Mouse (Mus musculus) midbrain, embryonic 15.5 days (tissue): ENCODE measurements around the gene Fam122c. TPM values are rescaled to one million over a fixed set of nuclear protein-coding genes. Genes with fewer than 3 reads are reported as not detected.
"Not testable (repeated sequence)": the region's sequence is repeated elsewhere in the genome, so short reads cannot be mapped to it uniquely, and the experiment has no call there.

Source experiments
- ATAC-seq: fragments of 200-750 bp; cut with Nextera tagmentation; replicated peaks from 2 replicates; pipeline ENCODE4 v1.8.0; 2017; ENCODE audit warnings: moderate TSS enrichment
- H3K27ac ChIP-seq: fragments of 300-500 bp; sonication (generic); 2 replicates; pipeline ENCODE4 v1.5.1; 2015; ENCODE audit warnings: mild to moderate bottlenecking, inconsistent platforms
- H3K27me3 ChIP-seq: fragments of 300-500 bp; sonication (generic); replicated peaks from 2 replicates; pipeline ENCODE4 v1.6.1; 2015; ENCODE audit warnings: inconsistent platforms
- H3K36me3 ChIP-seq: fragments of 300-500 bp; sonication (generic); replicated peaks from 2 replicates; pipeline ENCODE4 v1.6.1; 2015; ENCODE audit warnings: inconsistent platforms
- H3K4me1 ChIP-seq: fragments of 300-500 bp; sonication (generic); 2 replicates; pipeline ENCODE4 v1.6.1; 2015; ENCODE audit warnings: inconsistent platforms
- H3K4me2 ChIP-seq: fragments of 300-500 bp; sonication (generic); 2 replicates; pipeline ENCODE4 v1.6.1; 2015; ENCODE audit warnings: inconsistent platforms, mild to moderate bottlenecking, moderate library complexity
- H3K4me3 ChIP-seq: fragments of 300-500 bp; sonication (generic); 2 replicates; pipeline ENCODE4 v1.5.1; 2015; ENCODE audit warnings: mild to moderate bottlenecking, inconsistent platforms
- H3K9ac ChIP-seq: fragments of 300-500 bp; sonication (generic); 2 replicates; pipeline ENCODE4 v1.6.1; 2015; ENCODE audit warnings: mild to moderate bottlenecking, inconsistent platforms
- H3K9me3 ChIP-seq: fragments of 300-500 bp; sonication (generic); 2 replicates; pipeline ENCODE4 v1.6.1; 2016; ENCODE audit warnings: inconsistent platforms
- WGBS: fragments of 180-500 bp; shearing (Covaris S2); methylation state at CpG from one replicate; pipeline ENCODE4 v1.1.7; 2015; ENCODE audit warnings: mixed read lengths; 5-methylcytosine and 5-hydroxymethylcytosine counted together
- polyA plus RNA-seq: library from polyadenylated mRNA; unstranded; fragments of >200 nt; fragmentation: Nextera tagmentation; extraction: Ambion mirVana; gene quantifications from 2 replicates; pipeline ENCODE4 v1.2.1, GENCODE M21; 2015

Fam122c gene
- polyA plus RNA-seq, 1 experiment from 2014 or later = not detected

DNA sequence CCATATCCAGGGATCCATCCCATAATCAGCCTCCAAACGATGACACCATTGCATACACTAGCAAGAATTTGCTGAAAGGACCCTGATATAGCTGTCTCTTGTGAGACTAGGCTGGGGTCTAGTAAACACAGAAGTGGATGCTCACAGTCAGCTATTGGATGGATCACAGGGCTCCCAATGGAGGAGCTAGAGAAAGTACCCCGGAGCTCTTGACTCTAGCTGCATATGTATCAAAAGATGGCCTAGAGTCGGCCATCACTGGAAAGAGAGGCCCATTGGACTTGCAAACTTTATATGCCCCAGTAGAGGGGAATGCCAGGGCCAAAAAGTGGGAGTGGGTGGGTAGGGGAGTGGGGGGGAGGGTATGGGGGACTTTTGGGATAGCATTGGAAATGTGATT, 1.6 kb upstream of the Fam122c start:
- H3K27ac ChIP-seq, ATAC-seq, H3K9me3 ChIP-seq: not testable (repeated sequence)

DNA sequence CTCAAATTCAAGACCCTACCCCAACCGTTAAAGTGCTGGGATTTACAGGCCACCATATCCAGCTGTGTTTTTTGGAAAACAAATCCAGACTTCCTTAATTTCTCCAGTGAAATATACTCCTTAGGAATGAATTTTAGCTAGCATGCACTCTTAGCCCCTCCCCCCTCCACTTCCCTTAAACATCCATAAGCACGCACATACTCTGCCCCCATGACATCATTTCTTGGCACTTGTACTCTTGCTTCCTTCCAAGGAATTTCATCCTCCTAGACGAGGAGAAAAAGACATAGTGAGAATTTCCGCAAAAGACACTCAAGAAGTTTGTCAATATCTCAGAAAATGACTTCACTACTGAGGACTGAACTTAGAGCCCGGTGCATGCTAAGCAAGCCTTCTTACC, 14.7 kb downstream of the Fam122c start:
- 83% methylated on average over 5 of the region's 5 CpGs for WGBS
- no peaks in the 10 kb centered on the region for H3K9me3 ChIP-seq
- H3K4me3 ChIP-seq = no peak overlapping the region
- H3K27me3 ChIP-seq = no peaks in the 10 kb centered on the region
- no peak for ATAC-seq
- H3K9ac ChIP-seq = no peak overlapping the region
- H3K4me1 ChIP-seq = no peaks in the 10 kb centered on the region
- H3K36me3 ChIP-seq = no peaks in the 10 kb centered on the region
- H3K4me2 ChIP-seq = no peak overlapping the region
- H3K27ac ChIP-seq = no peak overlapping the region

More for the DNA sequence above, 1.6 kb upstream of the Fam122c start:
- H3K27me3 ChIP-seq, H3K4me2 ChIP-seq, H3K4me3 ChIP-seq, H3K36me3 ChIP-seq, H3K9ac ChIP-seq, H3K4me1 ChIP-seq: not testable (repeated sequence)
- WGBS = 72% methylated on average over 3 of the region's 3 CpGs

DNA sequence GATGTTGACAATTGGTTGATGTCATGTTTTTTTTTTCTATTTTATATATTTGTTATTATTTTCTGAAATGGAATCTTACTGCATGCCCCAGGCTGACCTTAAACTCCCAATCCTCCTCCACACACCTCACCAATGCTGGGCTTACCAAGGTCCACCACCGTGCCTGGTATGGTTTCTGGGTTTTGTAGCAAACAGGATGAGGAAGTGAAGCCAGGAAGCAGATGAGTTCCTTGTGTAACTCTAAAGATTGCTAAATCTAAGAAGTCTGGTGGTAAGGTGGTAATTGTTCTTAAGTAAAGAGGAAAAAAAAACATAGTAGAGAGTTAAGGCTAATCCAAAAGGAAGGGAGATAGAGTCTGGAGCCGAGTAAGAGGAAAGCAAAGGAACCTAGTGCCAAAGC, 47.3 kb downstream of the Fam122c start:
- 80% methylated on average over 2 of the region's 2 CpGs for WGBS

DNA sequence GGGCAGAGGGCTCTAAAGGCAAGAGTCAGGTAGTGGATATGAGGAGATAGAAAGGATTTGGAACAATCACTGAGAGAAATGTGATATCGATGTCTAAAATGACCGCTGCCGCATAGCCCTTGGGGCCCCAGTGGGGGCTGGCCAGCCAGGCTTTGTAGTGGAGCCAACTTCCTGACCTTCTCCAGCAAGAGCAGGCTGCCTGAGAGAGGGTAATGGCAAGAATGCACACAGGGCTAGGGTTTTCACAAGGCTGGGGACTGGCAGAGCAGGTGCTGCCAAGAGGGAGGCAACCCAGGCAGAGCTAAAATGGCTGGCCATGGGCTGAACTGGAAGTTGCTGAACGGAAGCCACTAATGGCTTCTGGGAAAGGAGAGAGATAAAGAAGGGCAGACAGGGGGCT, 47.9 kb downstream of the Fam122c start:
- no peak overlapping the region for H3K27ac ChIP-seq
- H3K4me3 ChIP-seq = no peak overlapping the region
- no peak for ATAC-seq
- H3K9ac ChIP-seq = no peak overlapping the region
- H3K9me3 ChIP-seq = no peaks in the 10 kb centered on the region
- H3K36me3 ChIP-seq = no peaks in the 10 kb centered on the region
- no peaks in the 10 kb centered on the region for H3K27me3 ChIP-seq
- no peak overlapping the region for H3K4me2 ChIP-seq
- 80% methylated on average over 4 of the region's 4 CpGs for WGBS
- H3K4me1 ChIP-seq = no peaks in the 10 kb centered on the region

More for the DNA sequence above, 47.3 kb downstream of the Fam122c start:
- Histone ChIP-seq H3K9me3 (no peaks in the 10 kb centered on the region), H3K4me3 (no peak overlapping the region), H3K36me3 (no peaks in the 10 kb centered on the region), H3K27me3 (no peaks in the 10 kb centered on the region), H3K27ac (no peak overlapping the region), H3K4me1 (no peaks in the 10 kb centered on the region), H3K4me2 (no peak overlapping the region), H3K9ac (no peak overlapping the region)
- ATAC-seq = no peak

DNA sequence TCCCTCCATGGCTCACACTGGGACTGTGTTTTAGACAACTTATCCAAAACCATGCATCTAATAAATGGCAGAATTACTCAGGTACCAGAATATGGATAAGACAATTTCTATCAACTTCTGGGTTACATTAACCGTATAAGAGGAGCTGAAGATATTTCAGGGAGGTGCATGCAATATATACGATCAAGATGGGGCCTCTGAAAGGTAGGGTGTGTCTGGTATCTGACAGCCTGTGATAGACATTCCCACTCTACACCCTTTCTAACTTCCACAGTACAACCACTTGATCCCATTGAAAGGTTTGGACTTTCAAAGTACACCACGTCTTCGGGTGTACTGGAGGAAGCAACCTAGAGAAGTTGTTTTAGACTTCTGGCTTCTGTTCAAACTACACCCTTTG, 57.2 kb downstream of the Fam122c start:
- Histone ChIP-seq H3K9ac (no peak overlapping the region), H3K4me1 (no peaks in the 10 kb centered on the region), H3K27ac (no peak overlapping the region), H3K4me2 (no peak overlapping the region), H3K4me3 (no peak overlapping the region), H3K9me3 (no peaks in the 10 kb centered on the region), H3K36me3 (no peaks in the 10 kb centered on the region), H3K27me3 (no peaks in the 10 kb centered on the region)
- no peak for ATAC-seq
- 93% methylated on average over 4 of the region's 4 CpGs for WGBS

DNA sequence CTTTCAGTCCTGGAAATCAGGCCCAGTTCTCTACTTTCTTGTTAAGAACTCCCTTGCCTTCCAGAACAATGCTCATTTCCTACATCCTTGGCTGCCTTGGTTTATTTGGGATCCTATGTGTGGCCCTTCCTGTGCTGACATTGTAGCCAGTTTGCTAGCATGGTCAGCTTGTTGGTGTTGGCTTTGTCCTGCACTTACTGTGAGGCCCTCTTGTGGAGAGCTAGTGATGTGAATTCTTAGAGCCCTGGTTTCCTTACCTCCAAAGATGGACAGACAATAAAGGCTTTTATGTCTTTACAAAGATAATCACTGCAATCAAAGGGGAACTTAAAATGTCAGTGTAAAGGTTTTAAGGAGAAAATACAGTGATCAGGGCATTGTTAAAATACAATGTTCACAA, 64.1 kb downstream of the Fam122c start:
- Histone ChIP-seq H3K4me2 (no peak overlapping the region), H3K27me3 (no peaks in the 10 kb centered on the region), H3K9ac (no peak overlapping the region), H3K4me3 (no peak overlapping the region), H3K9me3 (no peaks in the 10 kb centered on the region), H3K27ac (no peak overlapping the region), H3K4me1 (no peaks in the 10 kb centered on the region), H3K36me3 (no peaks in the 10 kb centered on the region)
- ATAC-seq = no peak

DNA sequence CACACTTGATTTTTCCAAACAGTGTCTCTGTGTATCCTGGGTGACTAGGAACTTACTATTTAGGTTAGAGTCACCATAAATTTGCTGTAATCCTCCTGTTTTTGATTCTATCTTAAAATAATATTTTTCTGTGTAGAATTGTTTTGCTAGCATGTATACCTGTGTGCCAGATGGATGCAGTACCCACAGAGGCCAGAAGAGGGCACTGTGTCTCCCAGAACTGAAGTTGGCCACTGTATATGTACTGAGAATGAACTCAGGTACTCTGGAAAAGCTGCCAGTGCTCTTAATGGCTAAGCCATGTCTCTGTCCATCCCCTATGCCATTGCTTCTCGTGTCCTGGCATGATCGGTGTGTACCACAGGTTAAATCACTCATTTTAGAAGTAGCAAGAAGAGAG, 68.3 kb downstream of the Fam122c start:
- no peaks in the 10 kb centered on the region for H3K27me3 ChIP-seq
- no peaks in the 10 kb centered on the region for H3K4me1 ChIP-seq
- no peak for ATAC-seq
- no peaks in the 10 kb centered on the region for H3K9me3 ChIP-seq
- 66% methylated on average over 2 of the region's 2 CpGs for WGBS
- no peak overlapping the region for H3K4me2 ChIP-seq
- H3K36me3 ChIP-seq = no peaks in the 10 kb centered on the region
- H3K27ac ChIP-seq = no peak overlapping the region
- H3K4me3 ChIP-seq = no peak overlapping the region
- no peak overlapping the region for H3K9ac ChIP-seq

DNA sequence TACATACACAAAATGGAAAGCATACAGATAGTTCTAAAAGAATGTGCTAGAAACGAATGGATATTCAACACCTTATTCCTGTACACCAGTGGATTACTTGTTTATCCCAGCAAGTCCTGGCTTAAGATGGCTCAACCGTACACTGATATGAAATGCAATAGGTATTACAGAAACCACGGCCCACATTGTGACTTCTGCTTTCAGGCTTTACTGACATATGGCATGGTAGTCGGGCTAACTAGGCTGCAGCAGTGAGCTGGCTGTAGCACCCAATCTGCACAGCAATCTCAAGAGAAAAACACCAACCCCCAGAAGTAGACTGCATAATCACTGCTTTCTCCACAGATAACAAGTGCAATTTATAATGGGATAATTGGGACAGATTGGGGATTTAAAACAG, 75.2 kb downstream of the Fam122c start:
- Histone ChIP-seq H3K9me3 (no peaks in the 10 kb centered on the region), H3K36me3 (no peaks in the 10 kb centered on the region; the same call in 1 of the 2 replicates), H3K4me1 (no peaks in the 10 kb centered on the region), H3K9ac (no peak overlapping the region), H3K4me2 (no peak overlapping the region), H3K4me3 (no peak overlapping the region), H3K27me3 (no peaks in the 10 kb centered on the region), H3K27ac (no peak overlapping the region)
- 89% methylated on average over 4 of the region's 4 CpGs for WGBS
- no peak for ATAC-seq

DNA sequence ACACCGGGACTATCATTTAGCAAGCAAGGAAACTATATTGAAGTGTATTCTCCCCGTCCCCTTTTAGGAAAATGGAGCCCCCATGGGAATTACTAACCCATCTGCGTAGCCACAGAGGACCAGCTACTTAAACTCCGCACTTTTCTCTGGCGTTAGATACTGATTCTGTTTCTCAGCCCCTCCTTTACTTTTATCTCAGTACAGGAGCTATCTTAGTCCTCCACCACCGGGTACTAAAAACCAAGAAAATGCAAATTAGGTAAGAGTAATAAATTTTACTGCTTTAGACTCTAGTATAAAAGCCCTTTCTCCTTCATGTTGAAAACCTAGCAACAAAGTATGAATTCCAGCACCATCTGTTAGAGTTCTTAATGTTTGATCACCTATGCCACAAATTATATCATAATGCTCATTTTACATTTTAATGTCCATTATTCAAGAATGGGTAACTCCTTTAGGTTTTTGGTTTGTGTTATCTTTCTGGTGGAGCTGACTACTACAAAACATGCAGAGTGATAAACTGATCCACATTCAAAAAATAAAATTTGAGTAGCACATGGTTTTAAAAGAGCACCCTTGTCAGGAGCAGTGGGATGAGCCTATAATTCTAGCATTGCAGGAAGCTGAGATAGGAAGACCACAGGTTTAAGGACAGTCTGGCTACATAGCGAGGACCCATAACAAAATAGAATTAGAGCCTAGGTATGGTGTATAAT, 91.6 kb downstream of the Fam122c start:
- H3K27ac ChIP-seq = no peak overlapping the region
- no peaks in the 10 kb centered on the region for H3K4me1 ChIP-seq
- H3K27me3 ChIP-seq = no peaks in the 10 kb centered on the region
- no peak overlapping the region for H3K4me2 ChIP-seq
- 82% methylated on average over 7 of the region's 7 CpGs for WGBS
- no peaks in the 10 kb centered on the region for H3K9me3 ChIP-seq
- no peak for ATAC-seq
- no peak overlapping the region for H3K4me3 ChIP-seq
- H3K9ac ChIP-seq = no peak overlapping the region
- H3K36me3 ChIP-seq = no peaks in the 10 kb centered on the region

DNA sequence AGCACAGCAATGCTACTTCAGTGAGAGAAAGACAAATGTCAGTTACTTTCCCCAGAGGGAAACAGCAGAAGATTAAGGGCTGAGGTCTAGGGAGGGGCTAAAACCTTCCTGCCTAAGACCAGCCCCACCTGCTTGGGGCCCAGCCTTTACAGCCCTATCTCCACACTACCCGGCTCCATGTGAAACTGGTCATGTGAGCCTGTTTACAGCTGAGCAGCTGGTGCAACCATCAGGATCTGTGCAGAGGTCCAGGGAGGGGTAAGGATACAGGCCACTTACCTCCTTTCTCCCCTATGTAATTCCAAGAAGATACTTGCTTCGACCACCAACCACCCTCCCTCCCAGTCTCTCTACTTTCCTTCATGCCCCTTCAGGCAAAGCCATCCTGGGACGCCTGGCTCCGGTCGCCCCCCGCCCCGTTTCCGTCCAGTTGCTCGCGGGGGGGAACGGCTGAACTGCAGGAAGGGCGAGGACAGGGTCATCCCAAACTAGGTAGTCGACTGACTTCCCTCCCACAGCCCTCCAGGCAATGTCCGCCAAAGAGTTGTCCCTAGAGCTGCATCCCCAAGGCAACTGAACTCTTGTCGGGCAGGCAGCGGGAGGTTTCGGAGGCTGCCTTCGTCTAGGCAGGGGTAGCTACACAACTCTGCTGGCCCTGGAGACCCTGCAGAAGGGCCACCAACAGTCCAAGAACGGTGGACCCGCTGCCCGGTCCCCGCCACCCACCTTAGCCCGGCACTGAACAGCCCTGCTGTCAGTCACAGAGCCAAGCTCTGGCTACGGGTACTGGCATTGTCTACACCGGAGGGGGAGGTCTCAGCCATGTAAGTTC, 96.5 kb downstream of the Fam122c start:
- peak; percentile 92 for ATAC-seq
- Histone ChIP-seq H3K9ac (peak overlapping the region; percentile 62), H3K9me3 (no peaks in the 10 kb centered on the region), H3K36me3 (no peaks in the 10 kb centered on the region), H3K4me2 (peak overlapping the region; percentile 57), H3K27me3 (no peaks in the 10 kb centered on the region), H3K4me1 (no peaks in the 10 kb centered on the region), H3K27ac (peak overlapping the region; percentile 80), H3K4me3 (peak overlapping the region; percentile 68)
- WGBS = 28% methylated on average over 25 of the region's 25 CpGs

DNA sequence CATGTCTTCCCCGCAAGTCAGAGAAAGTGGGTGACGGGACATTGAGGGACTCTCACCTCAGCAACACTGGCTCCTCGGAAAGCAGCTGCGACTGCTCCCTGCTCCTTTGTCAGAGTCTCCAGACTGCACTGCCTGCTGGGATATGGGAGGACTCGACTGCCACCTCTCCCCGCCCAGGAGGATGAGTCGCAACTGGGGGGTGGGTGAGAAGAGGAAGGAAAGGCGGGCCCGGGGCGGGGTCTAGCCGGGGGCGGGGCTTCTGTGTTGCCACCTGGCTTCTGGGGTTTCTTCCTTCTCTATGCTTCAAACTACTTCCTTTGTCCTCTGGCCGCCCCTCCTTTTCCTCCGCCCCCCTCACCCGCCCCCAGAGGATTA, 97.1 kb downstream of the Fam122c start, which contains the start of gene Mospd1:
TSS of gene Mospd1 (minus strand) at position 137 of the 375 bp plus-strand sequence.
- H3K27ac ChIP-seq = peak within 1 kb of the TSS; percentile 80
- H3K9me3 ChIP-seq = no peaks in the 10 kb centered on the region
- H3K36me3 ChIP-seq = no peaks in the 10 kb centered on the region
- H3K4me2 ChIP-seq = peak within 1 kb of the TSS; percentile 57
- H3K27me3 ChIP-seq = no peaks in the 10 kb centered on the region
- peak within 1 kb of the TSS; percentile 68 for H3K4me3 ChIP-seq
- no peaks in the 10 kb centered on the region for H3K4me1 ChIP-seq
- peak; percentile 99 for ATAC-seq
- peak within 1 kb of the TSS; percentile 62 for H3K9ac ChIP-seq
- 23% methylated on average over 11 of the region's 15 CpGs for WGBS
